Mouse (Mus musculus): ENCODE results near the gene Mpz.

Gene Mpz

GRCm38 (mm10) chr1:171149974-171150760 is at the start of gene Mpz, which contains the start of gene Sdhc:
Gene Mpz, plus strand, starts transcription at chr1:171150711.
Gene Sdhc, minus strand, starts transcription at chr1:171150603.
- in situ Hi-C loops (cut with MboI, MseI), result no loop called here

GRCm38 (mm10) chr1:171101033-171101432 is 49.5 kb upstream of the Mpz start:
- in situ Hi-C loops (cut with MboI, MseI), result no loop called here

- in situ Hi-C loops (cut with MboI, MseI), result no loop called here
Measured at GRCm38 (mm10) chr1:171101733-171102546, 48.6 kb upstream of the Mpz start.

DNA sequence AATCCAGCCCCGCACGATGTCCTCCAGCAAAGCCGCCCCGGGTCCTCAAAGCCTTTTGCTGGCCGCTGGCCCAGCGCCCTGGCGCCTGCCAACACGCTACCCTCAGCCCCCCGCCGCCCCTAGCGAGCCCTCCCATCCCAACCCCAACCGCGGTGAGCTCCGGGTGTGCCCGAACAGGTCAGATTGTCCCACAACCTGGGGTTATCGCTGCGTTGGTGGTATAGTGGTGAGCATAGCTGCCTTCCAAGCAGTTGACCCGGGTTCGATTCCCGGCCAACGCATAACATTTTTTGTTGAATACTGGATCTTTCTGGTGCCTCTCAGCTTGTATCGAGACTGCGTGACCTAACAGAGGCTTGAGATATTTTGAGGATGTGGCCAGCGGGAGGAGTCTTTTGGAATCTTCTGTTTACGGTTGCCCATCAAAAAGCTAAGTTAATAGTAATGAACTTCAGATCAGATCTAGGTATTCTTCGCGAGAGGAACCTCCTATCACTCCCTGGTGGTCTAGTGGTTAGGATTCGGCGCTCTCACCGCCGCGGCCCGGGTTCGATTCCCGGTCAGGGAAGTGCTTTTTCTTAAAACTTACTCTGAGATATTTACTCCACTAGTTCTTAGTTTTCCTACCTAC is 47.8 kb upstream of the Mpz start:
- in situ Hi-C loops (cut with MboI, MseI), result no loop called here

GRCm38 (mm10) chr1:171103179-171103840 is 47.2 kb upstream of the Mpz start:
- in situ Hi-C loops (cut with MboI, MseI), result no loop called here

DNA sequence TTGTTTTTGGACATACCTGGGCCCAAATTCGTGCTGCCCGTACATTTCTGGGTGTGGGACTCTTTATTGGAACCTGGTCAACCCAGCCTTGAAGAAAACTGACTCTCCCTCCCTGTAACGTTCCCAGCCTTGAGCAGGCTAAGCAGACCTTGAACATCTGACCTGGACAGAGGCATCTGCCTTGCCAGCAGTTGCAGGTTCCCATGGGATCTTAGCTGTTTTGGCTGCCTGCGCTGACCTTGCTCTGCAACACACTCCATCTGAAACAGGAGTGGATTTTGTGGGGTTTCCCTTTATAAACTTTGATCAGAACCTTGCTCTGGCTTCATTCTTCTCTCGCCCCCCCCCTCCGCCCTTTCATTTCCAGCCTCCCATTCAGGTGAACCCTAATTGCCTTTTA is 45.3 kb upstream of the Mpz start:
- in situ Hi-C loops (cut with MboI, MseI), result no loop called here

DNA sequence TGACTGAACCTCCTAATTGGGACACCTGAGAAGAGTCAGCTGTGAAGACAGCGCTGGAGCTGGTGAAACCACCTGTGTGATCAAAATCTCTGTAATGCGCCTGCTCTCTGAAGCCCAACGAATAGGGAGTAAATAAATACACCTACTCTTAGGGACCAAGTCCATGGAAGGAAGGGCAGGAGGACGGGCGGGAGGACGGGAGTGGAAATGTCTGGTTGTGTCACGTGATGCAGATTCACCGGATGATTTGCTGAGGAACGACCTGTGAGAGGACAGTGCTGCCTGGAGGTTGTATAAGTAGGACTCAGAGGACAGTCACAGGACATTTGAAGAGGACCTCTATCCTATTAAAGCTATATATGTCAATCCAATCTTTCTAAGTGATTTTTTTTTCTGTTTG is 40.9 kb upstream of the Mpz start:
- in situ Hi-C loops (cut with MboI, MseI), result no loop called here

DNA sequence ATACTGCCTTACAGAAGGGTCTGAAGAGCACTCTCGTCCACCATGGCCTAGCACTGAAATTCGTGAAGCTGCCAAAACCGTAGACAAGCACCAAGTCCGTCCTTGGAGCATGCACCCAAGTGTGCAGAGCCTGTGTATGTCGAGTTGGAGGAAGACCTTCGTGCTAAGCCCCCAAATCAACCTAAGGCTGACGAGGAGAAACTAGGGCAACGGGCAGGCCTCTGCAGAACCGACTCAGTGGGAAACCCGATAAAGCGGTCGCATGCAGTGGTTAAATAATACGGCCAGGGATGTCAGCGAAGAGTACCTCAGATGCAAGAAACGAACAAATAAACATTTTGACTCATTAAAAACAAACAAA is 39.9 kb upstream of the Mpz start:
- in situ Hi-C loops (cut with MboI, MseI), result no loop called here

- in situ Hi-C loops (cut with MboI, MseI), result no loop called here
Measured at GRCm38 (mm10) chr1:171111020-171111780, 39.3 kb upstream of the Mpz start.

DNA sequence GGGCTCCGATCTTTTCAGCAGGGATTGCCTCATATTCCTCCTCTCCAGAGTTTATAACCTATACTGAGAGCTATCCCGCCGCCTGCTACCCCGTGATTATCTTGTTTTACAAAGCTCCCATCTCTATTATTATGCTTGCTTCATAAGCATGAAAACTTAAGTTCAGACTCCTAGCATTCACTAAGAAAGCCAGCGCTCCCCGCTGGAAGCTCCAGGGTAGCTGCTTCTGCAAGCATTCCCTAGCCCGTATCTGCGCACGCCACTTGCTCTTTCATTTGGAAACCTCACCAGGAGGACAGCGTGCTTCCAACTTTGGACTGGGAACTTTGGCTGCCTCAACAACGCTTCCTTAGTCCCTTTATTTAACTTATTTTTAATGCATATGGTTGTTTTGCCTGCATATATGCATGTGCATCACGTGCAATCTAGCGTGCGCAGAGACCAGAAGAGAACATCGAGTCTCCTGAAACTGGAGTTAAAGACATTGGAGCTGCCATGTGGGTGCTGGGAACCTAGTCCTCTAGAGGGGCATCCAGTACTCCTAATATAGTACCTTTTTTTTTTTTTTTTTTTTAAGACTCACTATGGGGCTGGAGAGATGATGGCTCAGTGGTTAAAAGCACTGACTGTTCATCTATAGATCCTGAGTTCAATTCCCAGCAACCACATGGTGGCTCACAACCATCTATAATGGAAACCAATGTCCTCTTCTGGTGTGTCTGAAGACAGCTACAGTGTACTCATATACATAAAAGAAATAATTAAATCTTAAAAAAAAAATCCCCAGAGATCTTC is 38.5 kb upstream of the Mpz start:
- in situ Hi-C loops (cut with MboI, MseI), result no loop called here

GRCm38 (mm10) chr1:171112986-171113385 is 37.5 kb upstream of the Mpz start:
- in situ Hi-C loops (cut with MboI, MseI), result no loop called here

DNA sequence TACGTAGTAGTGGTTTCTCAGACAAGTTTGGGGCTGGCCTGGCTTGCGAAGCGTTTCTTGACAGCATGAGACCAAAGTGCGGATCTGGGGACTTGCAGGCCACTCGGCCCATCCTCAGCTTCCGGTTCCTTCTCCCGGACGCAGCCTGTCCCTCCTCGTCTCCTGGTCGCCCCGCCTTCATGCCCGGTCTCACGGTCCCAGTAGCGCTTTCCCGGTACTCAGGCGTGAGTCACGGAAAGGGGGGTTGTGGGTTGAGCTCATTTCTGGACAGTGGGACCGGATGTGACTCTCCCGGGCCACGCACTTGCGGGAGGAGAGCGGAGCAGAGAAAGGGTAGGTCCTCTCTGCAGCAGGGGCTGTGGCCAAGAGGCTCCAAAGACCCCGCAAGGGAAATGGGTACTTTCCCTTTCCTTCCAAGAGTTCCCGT is 36.6 kb upstream of the Mpz start, which contains the start of gene Cfap126:
Gene Cfap126 (plus strand): TSS at position 46 of the 427 bp plus-strand sequence.
- in situ Hi-C loops (cut with MboI, MseI), result no loop called here

- in situ Hi-C loops (cut with MboI, MseI), result loop anchor here (5.0 kb wide), 1 partner anchor 106 kb away; the partner anchor contains the start of gene Tomm40l
Measured at GRCm38 (mm10) chr1:171116280-171116679, 34.2 kb upstream of the Mpz start.

DNA sequence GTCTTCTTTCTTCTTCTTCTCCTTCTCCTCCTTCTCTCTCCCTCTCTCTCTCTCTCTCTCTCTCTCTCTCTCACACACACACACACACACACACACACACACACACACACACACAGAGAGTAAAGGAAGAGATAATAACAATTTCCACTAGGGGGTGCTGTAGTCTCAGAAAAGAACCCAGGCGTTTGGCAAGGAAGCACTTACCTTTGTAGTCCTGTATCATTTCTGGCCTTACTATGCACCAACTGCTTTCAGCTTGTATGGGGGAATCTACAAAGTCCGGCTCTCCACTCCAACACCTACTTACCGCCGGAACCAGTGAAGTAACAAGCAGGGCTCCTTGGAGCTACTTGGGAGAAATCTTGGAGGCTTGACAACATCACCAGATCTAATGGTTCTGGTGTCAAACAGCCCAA is 32.2 kb upstream of the Mpz start:
- in situ Hi-C loops (cut with MboI, MseI), result loop anchor here (5.0 kb wide), 1 partner anchor 104 kb away; the partner anchor contains the start of gene Tomm40l

DNA sequence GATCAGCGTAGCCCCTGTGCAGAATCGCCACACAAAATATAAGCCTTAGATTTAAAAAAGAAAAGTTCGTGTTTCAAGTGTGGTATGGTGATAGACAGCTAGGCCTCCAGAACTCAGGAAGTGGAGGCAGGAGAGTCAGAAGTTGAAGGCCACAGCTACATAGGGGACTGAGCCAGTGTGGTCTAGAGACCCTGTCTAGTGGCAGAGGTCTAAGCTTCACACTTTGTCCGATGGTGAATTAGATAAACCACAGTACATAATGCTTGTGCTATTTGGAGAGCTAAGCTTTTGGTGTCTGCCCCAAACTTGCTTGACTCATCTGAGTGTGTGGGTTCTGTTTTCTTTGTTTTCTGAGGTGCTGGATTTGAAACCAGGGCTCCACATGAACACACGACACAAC is 31.5 kb upstream of the Mpz start:
- in situ Hi-C loops (cut with MboI, MseI), result loop anchor here (5.0 kb wide), 1 partner anchor 103 kb away; the partner anchor contains the start of gene Tomm40l

GRCm38 (mm10) chr1:171119405-171119804 is 31.1 kb upstream of the Mpz start:
- in situ Hi-C loops (cut with MboI, MseI), result loop anchor here (5.0 kb wide), 1 partner anchor 103 kb away; the partner anchor contains the start of gene Tomm40l

GRCm38 (mm10) chr1:171120893-171121292 is 29.6 kb upstream of the Mpz start:
- in situ Hi-C loops (cut with MboI, MseI), result no loop called here

DNA sequence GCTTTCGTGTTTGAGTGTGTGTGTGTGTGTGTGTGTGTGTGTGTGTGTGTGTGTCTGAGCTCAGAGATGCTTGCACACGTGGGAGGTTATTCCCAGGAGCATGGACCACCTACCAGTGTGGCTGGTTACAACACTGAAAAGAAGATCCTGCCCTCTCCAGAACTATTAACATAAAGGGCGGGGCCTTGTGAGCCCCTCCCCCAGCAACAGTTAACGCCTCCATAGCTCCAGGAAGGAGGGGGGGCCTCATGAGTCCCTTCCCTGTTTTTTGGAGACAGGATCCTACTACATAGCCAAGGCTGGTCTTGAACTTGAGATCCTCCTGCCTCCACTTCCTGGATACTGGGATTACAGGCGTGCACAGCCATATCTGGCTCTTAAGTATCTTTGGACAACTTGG is 28.7 kb upstream of the Mpz start:
- in situ Hi-C loops (cut with MboI, MseI), result no loop called here

DNA sequence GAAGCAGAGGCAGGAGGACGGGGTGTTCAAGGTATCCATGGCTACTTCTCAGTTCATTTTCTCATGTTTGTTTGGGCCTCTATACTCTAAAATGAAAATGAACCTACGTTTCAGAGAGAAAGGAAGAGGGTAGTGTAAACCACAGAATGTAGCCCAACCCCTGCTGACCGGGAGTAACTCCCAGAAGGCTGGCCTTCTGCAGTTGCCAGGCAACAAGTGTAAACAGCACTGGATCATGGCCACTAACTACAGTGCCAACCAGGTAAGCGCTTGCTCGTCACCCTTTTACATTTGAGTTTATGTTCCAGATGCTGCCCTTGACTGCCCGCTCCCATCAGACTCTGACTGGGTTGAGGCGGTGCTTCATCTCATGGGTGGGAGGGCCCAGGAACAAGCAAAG is 27.6 kb upstream of the Mpz start:
- in situ Hi-C loops (cut with MboI, MseI), result no loop called here

GRCm38 (mm10) chr1:171124398-171124797 is 26.1 kb upstream of the Mpz start:
- in situ Hi-C loops (cut with MboI, MseI), result no loop called here
